Mouse (Mus musculus): ENCODE results near the gene Cd37. TPM values are rescaled to one million over a fixed set of nuclear protein-coding genes. Genes with fewer than 3 reads are reported as not detected.

Cd37 gene
- total and polyA plus RNA-seq, 2 experiments from 2014 or later: 2.3 TPM; not detected in 1

GRCm38 (mm10) chr7:45193406-45193805, 45.5 kb downstream of the Cd37 start:
- no peak for TF ChIP-seq CTCF (IDR thresholded peaks at IDR 0.05; ENCODE audit: low read depth)
- TF ChIP-seq EP300 (IDR thresholded peaks at IDR 0.05; ENCODE audit: low read depth): no peak
- no peaks in the 10 kb centered on the region for H3K9me3 ChIP-seq (replicated peaks; ENCODE audit: control insufficient read depth, low read length)
- no peak overlapping the region for H3K27ac ChIP-seq (ENCODE audit: low read depth)
- no peaks in the 10 kb centered on the region for H3K36me3 ChIP-seq (replicated peaks; ENCODE audit: control insufficient read depth, insufficient read depth, low read length)
- WGBS: 57% methylated on average over 5 of the region's 5 CpGs
- ATAC-seq (ENCODE audit: insufficient read depth, low read depth) (no peak), DNase-seq (ENCODE audit: low spot score) (no peak)
- no peak overlapping the region for H3K4me3 ChIP-seq (ENCODE audit: low read depth, low read length)
- H3K27me3 ChIP-seq (ENCODE audit: control insufficient read depth, insufficient read depth, low read length): peaks cover 19% of the 10 kb centered on the region
- no peak overlapping the region for H3K4me2 ChIP-seq (ENCODE audit: low read depth, low read length)
- peaks cover 7% of the 10 kb centered on the region; the same call in 1 of the 2 replicates for H3K4me1 ChIP-seq (ENCODE audit: control insufficient read depth, insufficient read depth)
- H3K9ac ChIP-seq (replicated peaks; ENCODE audit: low read depth, low read length): no peak overlapping the region

- Histone ChIP-seq H3K9ac (replicated peaks; ENCODE audit: low read depth, low read length) (no peak overlapping the region), H3K4me2 (ENCODE audit: low read depth, low read length) (no peak overlapping the region), H3K4me3 (ENCODE audit: low read depth, low read length) (no peak overlapping the region), H3K27ac (ENCODE audit: low read depth) (no peak overlapping the region), H3K4me1 (ENCODE audit: control insufficient read depth, insufficient read depth) (peaks cover 7% of the 10 kb centered on the region; the same call in 1 of the 2 replicates), H3K27me3 (ENCODE audit: control insufficient read depth, insufficient read depth, low read length) (peaks cover 21% of the 10 kb centered on the region), H3K36me3 (replicated peaks; ENCODE audit: control insufficient read depth, insufficient read depth, low read length) (no peaks in the 10 kb centered on the region), H3K9me3 (replicated peaks; ENCODE audit: control insufficient read depth, low read length) (no peaks in the 10 kb centered on the region)
- WGBS: 86% methylated on average over 7 of the region's 7 CpGs
- DNase-seq (ENCODE audit: low spot score): no peak
- ATAC-seq (ENCODE audit: insufficient read depth, low read depth): no peak
- TF ChIP-seq CTCF (IDR thresholded peaks at IDR 0.05; ENCODE audit: low read depth) (no peak), EP300 (IDR thresholded peaks at IDR 0.05; ENCODE audit: low read depth) (no peak)
Observed at GRCm38 (mm10) chr7:45192585-45193310, 46.2 kb downstream of the Cd37 start.

- DNase-seq (ENCODE audit: low spot score) (no peak), ATAC-seq (ENCODE audit: insufficient read depth, low read depth) (no peak)
- peaks cover 27% of the 10 kb centered on the region for H3K27me3 ChIP-seq (ENCODE audit: control insufficient read depth, insufficient read depth, low read length)
- peaks cover 7% of the 10 kb centered on the region; the same call in 1 of the 2 replicates for H3K4me1 ChIP-seq (ENCODE audit: control insufficient read depth, insufficient read depth)
- no peak overlapping the region for H3K9ac ChIP-seq (replicated peaks; ENCODE audit: low read depth, low read length)
- no peak overlapping the region for H3K4me3 ChIP-seq (ENCODE audit: low read depth, low read length)
- 14% methylated on average over 8 of the region's 8 CpGs for WGBS
- H3K9me3 ChIP-seq (replicated peaks; ENCODE audit: control insufficient read depth, low read length): no peaks in the 10 kb centered on the region
- H3K36me3 ChIP-seq (replicated peaks; ENCODE audit: control insufficient read depth, insufficient read depth, low read length): no peaks in the 10 kb centered on the region
- no peak overlapping the region for H3K27ac ChIP-seq (ENCODE audit: low read depth)
- H3K4me2 ChIP-seq (ENCODE audit: low read depth, low read length): no peak overlapping the region
- no peak for TF ChIP-seq EP300 (IDR thresholded peaks at IDR 0.05; ENCODE audit: low read depth)
- no peak for TF ChIP-seq CTCF (IDR thresholded peaks at IDR 0.05; ENCODE audit: low read depth)
Observed at GRCm38 (mm10) chr7:45191803-45192363, 47.0 kb downstream of the Cd37 start.

- no peak overlapping the region for H3K9ac ChIP-seq (replicated peaks; ENCODE audit: low read depth, low read length)
- H3K4me2 ChIP-seq (ENCODE audit: low read depth, low read length): no peak overlapping the region
- DNase-seq (ENCODE audit: low spot score) (no peak), ATAC-seq (ENCODE audit: insufficient read depth, low read depth) (no peak)
- no peak overlapping the region for H3K27ac ChIP-seq (ENCODE audit: low read depth)
- no peak for TF ChIP-seq CTCF (IDR thresholded peaks at IDR 0.05; ENCODE audit: low read depth)
- TF ChIP-seq EP300 (IDR thresholded peaks at IDR 0.05; ENCODE audit: low read depth): no peak
- no peaks in the 10 kb centered on the region for H3K9me3 ChIP-seq (replicated peaks; ENCODE audit: control insufficient read depth, low read length)
- peaks cover 7% of the 10 kb centered on the region; the same call in 1 of the 2 replicates for H3K4me1 ChIP-seq (ENCODE audit: control insufficient read depth, insufficient read depth)
- no peak overlapping the region for H3K4me3 ChIP-seq (ENCODE audit: low read depth, low read length)
- 53% methylated on average over 2 of the region's 2 CpGs for WGBS
- H3K36me3 ChIP-seq (replicated peaks; ENCODE audit: control insufficient read depth, insufficient read depth, low read length): no peaks in the 10 kb centered on the region
- H3K27me3 ChIP-seq (ENCODE audit: control insufficient read depth, insufficient read depth, low read length): peaks cover 32% of the 10 kb centered on the region
Observed at GRCm38 (mm10) chr7:45191161-45191560, 47.8 kb downstream of the Cd37 start.

GRCm38 (mm10) chr7:45190186-45190585, 48.7 kb downstream of the Cd37 start:
- Histone ChIP-seq H3K27me3 (ENCODE audit: control insufficient read depth, insufficient read depth, low read length) (peaks cover 39% of the 10 kb centered on the region), H3K4me2 (ENCODE audit: low read depth, low read length) (no peak overlapping the region), H3K9me3 (replicated peaks; ENCODE audit: control insufficient read depth, low read length) (no peaks in the 10 kb centered on the region), H3K9ac (replicated peaks; ENCODE audit: low read depth, low read length) (no peak overlapping the region), H3K4me1 (ENCODE audit: control insufficient read depth, insufficient read depth) (0 out of 2 replicates have a peak, but pooled peaks cover under 1% of the 10 kb centered on the region), H3K36me3 (replicated peaks; ENCODE audit: control insufficient read depth, insufficient read depth, low read length) (no peaks in the 10 kb centered on the region), H3K4me3 (ENCODE audit: low read depth, low read length) (no peak overlapping the region), H3K27ac (ENCODE audit: low read depth) (no peak overlapping the region)
- TF ChIP-seq CTCF (IDR thresholded peaks at IDR 0.05; ENCODE audit: low read depth): no peak
- TF ChIP-seq EP300 (IDR thresholded peaks at IDR 0.05; ENCODE audit: low read depth): no peak
- 90% methylated on average over 6 of the region's 6 CpGs for WGBS
- DNase-seq (ENCODE audit: low spot score) (no peak), ATAC-seq (ENCODE audit: insufficient read depth, low read depth) (no peak)

Data from heart, postnatal 0 days (tissue).